Mouse (Mus musculus): ENCODE measurements around the gene Nyap1. TPM values are rescaled to one million over a fixed set of nuclear protein-coding genes. Genes with fewer than 3 reads are reported as not detected.

Gene Nyap1
- polyA plus RNA-seq, 1 experiment from 2014 or later: 4.4 TPM

DNA sequence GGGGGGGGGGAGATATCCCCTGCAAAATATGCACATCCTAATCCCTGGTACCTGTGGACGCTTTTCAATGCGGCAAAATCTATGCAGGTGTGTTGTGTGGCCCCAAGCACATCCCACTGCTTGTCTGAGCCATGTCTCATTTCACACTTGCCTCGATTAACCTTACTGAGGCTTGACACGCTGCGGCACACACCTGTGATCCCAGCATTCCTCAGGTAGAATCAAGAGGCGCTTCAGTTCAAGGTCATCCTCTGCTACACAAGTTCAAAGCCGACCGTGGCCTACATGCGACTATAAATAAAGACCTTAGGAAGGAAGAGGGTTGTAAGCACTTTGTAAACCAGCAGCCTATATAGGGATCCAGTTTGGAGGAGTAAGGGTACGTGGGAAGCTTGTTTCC lies 641 bp upstream of the Nyap1 start:
- ATAC-seq (ENCODE audit: insufficient read depth, low FRiP score, low TSS enrichment) (no peak), DNase-seq (ENCODE audit: low spot score) (no peak)
- no peak overlapping the region for H3K27ac ChIP-seq (ENCODE audit: low read depth, low read length)
- H3K36me3 ChIP-seq (ENCODE audit: control insufficient read depth, insufficient read depth, low read length): 0 out of 2 replicates have a peak, but pooled peaks cover under 1% of the 10 kb centered on the region
- H3K27me3 ChIP-seq (ENCODE audit: control insufficient read depth, insufficient read depth, low read length): no peaks in the 10 kb centered on the region
- peak overlapping the region; percentile 70; the same call in 1 of the 2 replicates for H3K4me3 ChIP-seq (ENCODE audit: low read depth, low read length)
- peak overlapping the region; percentile 86 for H3K4me2 ChIP-seq (ENCODE audit: low read depth)
- no peak overlapping the region; the same call in 1 of the 2 replicates for H3K9ac ChIP-seq (ENCODE audit: low read length)
- H3K4me1 ChIP-seq (ENCODE audit: control insufficient read depth, insufficient read depth, low read length): peaks cover 35% of the 10 kb centered on the region
- 68% methylated on average over 10 of the region's 10 CpGs for WGBS
- no peaks in the 10 kb centered on the region for H3K9me3 ChIP-seq (ENCODE audit: control insufficient read depth, low read length)

DNA sequence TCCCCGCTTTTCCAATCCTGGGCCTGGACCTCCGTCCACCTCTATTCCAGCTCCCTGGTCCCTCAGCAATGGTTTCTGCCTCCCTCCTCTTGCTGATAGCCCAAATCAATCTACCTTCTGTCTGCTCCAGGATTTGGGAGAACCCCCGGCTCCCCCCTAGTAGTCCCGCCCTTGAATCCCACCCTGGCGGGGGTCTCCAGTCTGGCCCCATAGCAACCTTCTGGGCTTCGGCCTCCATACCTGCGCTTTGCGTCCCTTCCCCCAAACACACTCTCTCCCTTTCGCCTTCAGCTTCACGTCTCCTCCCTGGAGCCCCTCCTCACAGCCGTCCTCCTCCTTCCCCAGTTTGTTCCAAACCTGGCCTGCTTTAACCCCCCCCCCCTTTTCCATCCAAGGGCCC lies 901 bp downstream of the Nyap1 start:
- peaks cover 4% of the 10 kb centered on the region; the same call in 1 of the 2 replicates for H3K36me3 ChIP-seq (ENCODE audit: control insufficient read depth, insufficient read depth, low read length)
- DNase-seq (ENCODE audit: low spot score) (no peak), ATAC-seq (ENCODE audit: insufficient read depth, low FRiP score, low TSS enrichment) (no peak)
- peak overlapping the region; percentile 70 for H3K4me3 ChIP-seq (ENCODE audit: low read depth, low read length)
- peak overlapping the region; percentile 78 for H3K9ac ChIP-seq (ENCODE audit: low read length)
- peaks cover 30% of the 10 kb centered on the region for H3K4me1 ChIP-seq (ENCODE audit: control insufficient read depth, insufficient read depth, low read length)
- 0 out of 2 replicates have a peak overlapping the region, but pooled peaks have one; percentile 46 for H3K27ac ChIP-seq (ENCODE audit: low read depth, low read length)
- 10% methylated on average over 11 of the region's 11 CpGs for WGBS
- no peaks in the 10 kb centered on the region for H3K9me3 ChIP-seq (ENCODE audit: control insufficient read depth, low read length)
- H3K27me3 ChIP-seq (ENCODE audit: control insufficient read depth, insufficient read depth, low read length): no peaks in the 10 kb centered on the region
- H3K4me2 ChIP-seq (ENCODE audit: low read depth): peak overlapping the region; percentile 86

DNA sequence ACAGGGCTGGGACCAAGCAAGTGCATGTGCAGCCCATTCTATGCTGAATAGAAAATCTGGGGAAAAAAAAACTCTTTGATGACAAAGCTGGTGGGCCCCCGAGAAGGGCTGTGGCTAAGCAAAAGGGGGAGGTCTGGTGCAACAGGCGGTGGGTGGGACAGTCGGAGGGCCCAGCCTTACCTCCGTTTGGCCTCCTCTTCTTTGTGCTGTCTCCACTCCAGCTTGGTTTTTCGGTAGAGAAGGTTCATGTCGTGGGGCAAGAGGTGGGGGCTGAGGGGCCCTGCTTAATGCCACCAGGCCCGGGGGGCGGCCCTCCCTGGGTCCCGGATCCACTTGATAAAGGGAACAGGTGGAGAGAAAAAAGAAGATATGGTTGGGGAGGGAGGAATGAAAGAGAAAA lies 1.9 kb downstream of the Nyap1 start:
- Histone ChIP-seq H3K27ac (ENCODE audit: low read depth, low read length) (no peak overlapping the region), H3K9ac (ENCODE audit: low read length) (peak overlapping the region; percentile 78), H3K4me1 (ENCODE audit: control insufficient read depth, insufficient read depth, low read length) (peaks cover 35% of the 10 kb centered on the region), H3K36me3 (ENCODE audit: control insufficient read depth, insufficient read depth, low read length) (peaks cover 9% of the 10 kb centered on the region; the same call in 1 of the 2 replicates), H3K4me3 (ENCODE audit: low read depth, low read length) (peak overlapping the region; percentile 10; the same call in 1 of the 2 replicates), H3K4me2 (ENCODE audit: low read depth) (peak overlapping the region; percentile 86), H3K9me3 (ENCODE audit: control insufficient read depth, low read length) (no peaks in the 10 kb centered on the region), H3K27me3 (ENCODE audit: control insufficient read depth, insufficient read depth, low read length) (no peaks in the 10 kb centered on the region)
- DNase-seq (ENCODE audit: low spot score) (no peak), ATAC-seq (ENCODE audit: insufficient read depth, low FRiP score, low TSS enrichment) (no peak)
- WGBS: 56% methylated on average over 9 of the region's 9 CpGs

DNA sequence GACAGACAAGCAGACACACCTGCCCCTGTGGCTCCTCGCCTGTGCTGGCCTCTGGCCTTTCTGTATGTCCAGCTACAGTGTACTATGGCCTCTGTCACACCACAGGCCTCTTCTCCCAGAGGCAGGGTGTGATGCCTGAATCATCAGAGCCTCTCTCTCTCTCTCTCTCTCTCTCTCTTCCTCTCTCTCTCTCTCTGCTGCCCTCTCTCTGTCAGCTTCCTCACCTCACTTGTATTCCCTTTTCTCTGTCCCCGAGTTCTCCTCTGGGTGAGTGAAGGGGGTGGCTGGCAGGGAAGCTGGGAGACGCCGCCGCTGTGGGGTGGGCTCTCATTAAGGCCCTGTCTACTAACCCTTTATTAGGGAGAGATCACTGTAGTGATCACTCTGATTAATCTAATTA lies 2.9 kb downstream of the Nyap1 start:
- WGBS: 44% methylated on average over 5 of the region's 5 CpGs
- DNase-seq (ENCODE audit: low spot score) (no peak), ATAC-seq (ENCODE audit: insufficient read depth, low FRiP score, low TSS enrichment) (no peak)
- no peak overlapping the region for H3K4me3 ChIP-seq (ENCODE audit: low read depth, low read length)
- no peak overlapping the region for H3K9ac ChIP-seq (ENCODE audit: low read length)
- no peaks in the 10 kb centered on the region for H3K27me3 ChIP-seq (ENCODE audit: control insufficient read depth, insufficient read depth, low read length)
- peaks cover 9% of the 10 kb centered on the region; the same call in 1 of the 2 replicates for H3K36me3 ChIP-seq (ENCODE audit: control insufficient read depth, insufficient read depth, low read length)
- no peak overlapping the region for H3K27ac ChIP-seq (ENCODE audit: low read depth, low read length)
- peaks cover 44% of the 10 kb centered on the region for H3K4me1 ChIP-seq (ENCODE audit: control insufficient read depth, insufficient read depth, low read length)
- H3K4me2 ChIP-seq (ENCODE audit: low read depth): peak overlapping the region; percentile 2; the same call in 1 of the 2 replicates
- H3K9me3 ChIP-seq (ENCODE audit: control insufficient read depth, low read length): no peaks in the 10 kb centered on the region

DNA sequence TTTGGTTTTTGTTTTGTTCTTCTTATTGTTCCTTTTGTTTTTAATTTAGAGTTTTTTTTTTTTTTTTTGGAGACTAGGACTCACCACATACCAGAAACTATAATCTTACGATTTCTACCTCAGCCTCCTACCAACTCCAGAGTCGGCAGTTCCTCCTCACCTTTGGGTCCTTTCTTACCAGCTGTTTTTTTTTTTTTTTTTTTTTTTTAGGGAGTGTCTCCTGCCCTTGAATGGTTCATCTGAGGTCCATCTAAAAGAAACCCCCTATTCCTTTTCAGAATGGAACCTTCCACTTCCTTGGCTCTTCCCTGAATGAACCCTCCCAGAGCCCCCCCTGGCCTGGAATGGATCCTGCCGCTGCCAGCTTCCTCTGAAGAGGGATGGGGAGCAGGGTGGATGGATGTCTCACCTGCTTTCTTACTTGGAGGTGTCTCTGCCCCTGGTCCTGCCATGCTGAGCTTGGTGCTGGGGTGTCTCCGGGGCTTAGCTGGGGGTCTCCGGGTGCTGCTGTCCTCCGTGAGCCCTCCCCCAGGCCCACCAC lies 3.9 kb downstream of the Nyap1 start:
- 91% methylated on average over 6 of the region's 6 CpGs for WGBS
- Histone ChIP-seq H3K4me3 (ENCODE audit: low read depth, low read length) (no peak overlapping the region), H3K36me3 (ENCODE audit: control insufficient read depth, insufficient read depth, low read length) (peaks cover 11% of the 10 kb centered on the region), H3K9ac (ENCODE audit: low read length) (no peak overlapping the region), H3K27me3 (ENCODE audit: control insufficient read depth, insufficient read depth, low read length) (no peaks in the 10 kb centered on the region), H3K27ac (ENCODE audit: low read depth, low read length) (no peak overlapping the region), H3K4me2 (ENCODE audit: low read depth) (no peak overlapping the region), H3K4me1 (ENCODE audit: control insufficient read depth, insufficient read depth, low read length) (peaks cover 47% of the 10 kb centered on the region), H3K9me3 (ENCODE audit: control insufficient read depth, low read length) (no peaks in the 10 kb centered on the region)
- DNase-seq (ENCODE audit: low spot score) (no peak), ATAC-seq (ENCODE audit: insufficient read depth, low FRiP score, low TSS enrichment) (no peak)

DNA sequence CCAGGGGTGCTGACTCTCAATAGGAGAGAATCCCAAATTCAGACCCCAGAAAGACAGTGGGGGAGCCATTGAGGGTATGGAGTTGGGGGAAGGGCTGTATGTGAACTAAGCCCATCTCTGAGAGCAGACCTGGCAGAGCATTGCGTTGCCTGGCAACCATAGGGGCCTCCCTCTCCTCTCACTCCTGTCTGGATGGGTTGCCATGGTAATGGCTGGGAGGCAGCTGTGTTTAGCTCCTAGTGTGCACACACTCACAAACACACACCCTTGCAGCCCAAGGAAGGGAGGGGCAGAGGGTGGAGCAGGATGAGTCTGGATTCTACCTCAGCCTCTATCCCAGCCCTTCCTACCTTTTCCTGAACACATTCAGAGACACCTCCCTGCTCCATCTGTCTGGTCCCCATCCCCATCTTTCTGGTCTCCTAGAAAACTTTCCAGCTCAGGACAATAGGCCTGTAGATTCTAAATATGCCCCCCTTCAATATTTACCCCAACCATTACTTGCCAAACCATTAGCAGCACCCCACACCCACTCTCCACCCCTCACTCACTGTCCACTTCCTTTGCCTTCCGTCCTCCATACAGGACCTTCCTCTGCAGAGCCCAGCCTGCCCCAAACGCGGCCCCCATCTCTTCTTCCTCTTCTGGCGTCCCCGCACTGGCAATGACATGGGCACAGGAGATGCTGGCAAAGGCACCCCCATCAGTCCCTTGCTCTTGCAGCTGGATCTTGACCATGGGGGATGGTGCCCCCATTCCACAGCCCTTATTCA lies 6.9 kb downstream of the Nyap1 start:
- peak overlapping the region; percentile 45 for H3K9ac ChIP-seq (ENCODE audit: low read length)
- H3K36me3 ChIP-seq (ENCODE audit: control insufficient read depth, insufficient read depth, low read length): peaks cover 11% of the 10 kb centered on the region
- WGBS: 64% methylated on average over 6 of the region's 6 CpGs
- peak; percentile 90 for DNase-seq (ENCODE audit: low spot score)
- H3K4me2 ChIP-seq (ENCODE audit: low read depth): peak overlapping the region; percentile 37
- peak; percentile 96 for ATAC-seq (ENCODE audit: insufficient read depth, low FRiP score, low TSS enrichment)
- peaks cover 35% of the 10 kb centered on the region for H3K4me1 ChIP-seq (ENCODE audit: control insufficient read depth, insufficient read depth, low read length)
- H3K9me3 ChIP-seq (ENCODE audit: control insufficient read depth, low read length): no peaks in the 10 kb centered on the region
- no peaks in the 10 kb centered on the region for H3K27me3 ChIP-seq (ENCODE audit: control insufficient read depth, insufficient read depth, low read length)
- peak overlapping the region; percentile 8; the same call in 1 of the 2 replicates for H3K4me3 ChIP-seq (ENCODE audit: low read depth, low read length)
- H3K27ac ChIP-seq (ENCODE audit: low read depth, low read length): peak overlapping the region; percentile 94

DNA sequence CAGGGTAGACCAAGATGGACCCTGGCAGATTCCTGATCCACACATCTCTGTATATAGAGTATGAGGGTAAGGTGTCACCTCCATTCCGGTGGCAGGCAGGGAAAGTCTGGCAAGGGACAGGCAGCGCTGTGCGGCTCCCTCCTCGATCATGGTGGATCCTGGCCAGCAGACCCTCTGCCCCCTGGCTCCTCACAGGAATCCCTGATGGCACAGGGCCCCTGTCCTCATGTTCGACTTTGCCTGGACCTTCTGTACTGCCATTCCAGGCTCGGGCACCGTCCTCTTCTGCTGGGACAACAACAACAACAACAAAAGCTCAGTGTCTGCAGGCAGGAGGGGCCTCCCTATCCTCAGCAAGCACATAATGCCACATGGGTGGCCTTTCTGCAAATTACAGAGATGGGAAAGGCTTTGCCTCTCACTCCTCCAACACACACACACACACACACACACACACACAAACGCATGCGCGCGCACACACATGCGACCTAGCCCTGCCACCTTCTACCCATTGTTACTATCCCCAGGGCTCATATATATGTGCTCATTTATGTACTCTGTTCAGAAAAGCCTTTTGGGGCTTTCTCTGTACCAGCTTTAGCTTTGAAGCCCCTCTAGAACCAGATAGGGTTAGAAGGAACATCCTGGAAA lies 7.6 kb downstream of the Nyap1 start:
- Histone ChIP-seq H3K9me3 (ENCODE audit: control insufficient read depth, low read length) (no peaks in the 10 kb centered on the region), H3K27me3 (ENCODE audit: control insufficient read depth, insufficient read depth, low read length) (no peaks in the 10 kb centered on the region), H3K4me2 (ENCODE audit: low read depth) (peak overlapping the region; percentile 37), H3K27ac (ENCODE audit: low read depth, low read length) (peak overlapping the region; percentile 94), H3K9ac (ENCODE audit: low read length) (peak overlapping the region; percentile 44), H3K4me1 (ENCODE audit: control insufficient read depth, insufficient read depth, low read length) (peaks cover 28% of the 10 kb centered on the region), H3K4me3 (ENCODE audit: low read depth, low read length) (peak overlapping the region; percentile 8; the same call in 1 of the 2 replicates), H3K36me3 (ENCODE audit: control insufficient read depth, insufficient read depth, low read length) (peaks cover 11% of the 10 kb centered on the region)
- WGBS: 62% methylated on average over 12 of the region's 12 CpGs
- ATAC-seq (ENCODE audit: insufficient read depth, low FRiP score, low TSS enrichment) (peak; percentile 69), DNase-seq (ENCODE audit: low spot score) (peak; percentile 68)

DNA sequence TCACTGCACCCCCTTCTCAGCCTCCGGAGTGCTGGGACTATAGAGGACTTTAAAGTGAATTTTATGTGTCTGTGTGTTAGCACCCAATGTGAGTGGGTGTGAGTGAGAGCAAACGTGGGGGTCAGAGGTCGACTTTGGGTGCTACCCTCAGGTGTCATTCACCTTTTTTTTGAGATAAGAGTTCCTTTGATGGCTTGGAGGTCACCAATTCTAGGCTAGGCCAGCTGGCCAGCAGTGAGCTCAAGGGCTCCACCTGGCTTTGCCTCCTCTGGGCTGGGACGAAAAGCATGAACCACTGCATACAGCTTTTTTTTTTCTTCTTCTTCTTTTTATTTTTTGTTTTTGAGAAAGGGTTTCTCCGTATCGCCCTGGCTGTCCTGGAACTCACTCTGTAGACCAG lies 14.6 kb downstream of the Nyap1 start:
- H3K4me1 ChIP-seq (ENCODE audit: control insufficient read depth, insufficient read depth, low read length): 0 out of 2 replicates have a peak, but pooled peaks cover 4% of the 10 kb centered on the region
- WGBS: 79% methylated on average over 6 of the region's 6 CpGs
- DNase-seq (ENCODE audit: low spot score): no peak

More for the DNA sequence above, 14.6 kb downstream of the Nyap1 start:
- Histone ChIP-seq H3K27me3 (ENCODE audit: control insufficient read depth, insufficient read depth, low read length) (no peaks in the 10 kb centered on the region), H3K9me3 (ENCODE audit: control insufficient read depth, low read length) (no peaks in the 10 kb centered on the region), H3K4me3 (ENCODE audit: low read depth, low read length) (no peak overlapping the region), H3K27ac (ENCODE audit: low read depth, low read length) (no peak overlapping the region), H3K4me2 (ENCODE audit: low read depth) (no peak overlapping the region), H3K9ac (ENCODE audit: low read length) (no peak overlapping the region), H3K36me3 (ENCODE audit: control insufficient read depth, insufficient read depth, low read length) (no peaks in the 10 kb centered on the region; the same call in 1 of the 2 replicates)
- no peak for ATAC-seq (ENCODE audit: insufficient read depth, low FRiP score, low TSS enrichment)
